Mouse (Mus musculus): ENCODE measurements around the gene Cpd. TPM values are rescaled to one million over a fixed set of nuclear protein-coding genes. Genes with fewer than 3 reads are reported as not detected.

Cpd gene
- polyA plus RNA-seq, 1 experiment from 2014 or later: 23.4 TPM

DNA sequence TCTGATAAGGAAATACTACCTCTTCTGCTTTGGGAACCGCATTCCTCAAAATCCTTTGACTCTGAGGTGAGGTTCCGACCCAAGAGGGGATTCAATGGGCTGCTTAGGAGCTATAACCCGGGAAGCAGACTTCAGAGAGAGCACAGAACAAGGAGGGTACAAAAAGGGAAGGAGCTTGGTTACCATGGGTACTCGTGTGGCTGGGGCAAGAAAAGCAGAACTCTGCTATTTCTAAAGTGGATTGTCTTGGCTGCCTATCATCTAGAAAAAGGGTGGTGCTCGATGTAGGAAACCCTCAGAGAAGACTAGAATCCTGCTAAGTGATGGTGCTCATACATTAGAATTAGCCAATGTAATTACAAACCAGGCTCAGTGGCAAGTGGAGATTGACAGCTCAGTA is 12.4 kb upstream of the Cpd start:
- Histone ChIP-seq H3K27me3 (ENCODE audit: control insufficient read depth, insufficient read depth, low read length) (no peaks in the 10 kb centered on the region), H3K4me1 (ENCODE audit: control insufficient read depth in 2 of 2, insufficient read depth in 2 of 2, low read length in 2 of 2) (peaks cover 18 to 44% of the 10 kb centered on the region in 2 experiments), H3K27ac (replicated peaks in 1 of 2; ENCODE audit: control insufficient read depth in 1 of 2, insufficient read depth in 1 of 2, low read depth in 2 of 2, low read length in 2 of 2) (peak overlapping the region; percentile 56 to 62), H3K9ac (ENCODE audit: low read length) (0 out of 2 replicates have a peak overlapping the region, but pooled peaks have one; percentile 5), H3K36me3 (ENCODE audit: control insufficient read depth, insufficient read depth, low read length) (no peaks in the 10 kb centered on the region), H3K4me2 (ENCODE audit: low read length) (peak overlapping the region; percentile 41), H3K9me3 (ENCODE audit: control insufficient read depth, low read length) (no peaks in the 10 kb centered on the region), H3K4me3 (ENCODE audit: control insufficient read depth in 1 of 2, insufficient read depth in 1 of 2, low read depth in 1 of 2, low read length in 2 of 2) (no peak overlapping the region)
- ATAC-seq (ENCODE audit: insufficient number of reproducible peaks, insufficient read depth, low FRiP score, low read depth): no peak
- WGBS: 27% methylated on average over 5 of the region's 5 CpGs

- no peaks in the 10 kb centered on the region for H3K9me3 ChIP-seq (ENCODE audit: control insufficient read depth, low read length)
- peak; percentile 61; the same call in 1 of the 2 replicates for ATAC-seq (ENCODE audit: insufficient number of reproducible peaks, insufficient read depth, low FRiP score, low read depth)
- no peaks in the 10 kb centered on the region for H3K27me3 ChIP-seq (ENCODE audit: control insufficient read depth, insufficient read depth, low read length)
- H3K4me1 ChIP-seq (ENCODE audit: control insufficient read depth in 2 of 2, insufficient read depth in 2 of 2, low read length in 2 of 2): peaks cover 18 to 44% of the 10 kb centered on the region in 2 experiments
- H3K9ac ChIP-seq (ENCODE audit: low read length): 0 out of 2 replicates have a peak overlapping the region, but pooled peaks have one; percentile 5
- H3K4me3 ChIP-seq (ENCODE audit: control insufficient read depth in 1 of 2, insufficient read depth in 1 of 2, low read depth in 1 of 2, low read length in 2 of 2): no peak overlapping the region
- H3K4me2 ChIP-seq (ENCODE audit: low read length): peak overlapping the region; percentile 41
- WGBS: 32% methylated on average over 5 of the region's 5 CpGs
- peak overlapping the region; percentile 56 to 62 for H3K27ac ChIP-seq (replicated peaks in 1 of 2; ENCODE audit: control insufficient read depth in 1 of 2, insufficient read depth in 1 of 2, low read depth in 2 of 2, low read length in 2 of 2)
- no peaks in the 10 kb centered on the region for H3K36me3 ChIP-seq (ENCODE audit: control insufficient read depth, insufficient read depth, low read length)
Measured at GRCm38 (mm10) chr11:76858781-76859180, 12.0 kb upstream of the Cpd start.

DNA sequence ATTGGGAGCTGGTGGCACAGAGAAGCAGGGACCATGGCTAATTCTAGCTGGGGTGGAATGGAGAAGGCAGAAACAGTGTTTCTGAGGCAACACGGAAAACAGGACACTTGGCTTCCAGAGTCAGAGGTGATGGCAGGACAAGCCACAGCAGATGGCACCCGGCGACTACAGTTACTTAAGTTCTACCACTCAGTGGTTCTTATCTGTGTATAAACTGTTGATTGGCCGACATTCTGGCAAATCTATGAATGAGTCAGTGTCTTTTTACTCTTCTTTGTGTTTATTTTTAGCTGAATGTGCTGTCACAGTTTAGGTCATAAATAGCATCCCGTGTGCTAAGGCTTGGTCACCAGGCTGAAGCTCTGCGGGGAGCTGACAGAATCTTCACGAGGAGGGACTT is 10.3 kb upstream of the Cpd start:
- Histone ChIP-seq H3K9me3 (ENCODE audit: control insufficient read depth, low read length) (no peaks in the 10 kb centered on the region), H3K27me3 (ENCODE audit: control insufficient read depth, insufficient read depth, low read length) (no peaks in the 10 kb centered on the region), H3K4me1 (ENCODE audit: control insufficient read depth in 2 of 2, insufficient read depth in 2 of 2, low read length in 2 of 2) (peaks cover 18 to 44% of the 10 kb centered on the region in 2 experiments), H3K4me3 (ENCODE audit: control insufficient read depth in 1 of 2, insufficient read depth in 1 of 2, low read depth in 1 of 2, low read length in 2 of 2) (no peak overlapping the region), H3K36me3 (ENCODE audit: control insufficient read depth, insufficient read depth, low read length) (no peaks in the 10 kb centered on the region), H3K27ac (replicated peaks in 1 of 2; ENCODE audit: control insufficient read depth in 1 of 2, insufficient read depth in 1 of 2, low read depth in 2 of 2, low read length in 2 of 2) (peak overlapping the region; percentile 63 to 65; a peak in 2 of 4 replicates), H3K4me2 (ENCODE audit: low read length) (no peak overlapping the region), H3K9ac (ENCODE audit: low read length) (no peak overlapping the region)
- no peak for ATAC-seq (ENCODE audit: insufficient number of reproducible peaks, insufficient read depth, low FRiP score, low read depth)
- 15% methylated on average over 7 of the region's 7 CpGs for WGBS

DNA sequence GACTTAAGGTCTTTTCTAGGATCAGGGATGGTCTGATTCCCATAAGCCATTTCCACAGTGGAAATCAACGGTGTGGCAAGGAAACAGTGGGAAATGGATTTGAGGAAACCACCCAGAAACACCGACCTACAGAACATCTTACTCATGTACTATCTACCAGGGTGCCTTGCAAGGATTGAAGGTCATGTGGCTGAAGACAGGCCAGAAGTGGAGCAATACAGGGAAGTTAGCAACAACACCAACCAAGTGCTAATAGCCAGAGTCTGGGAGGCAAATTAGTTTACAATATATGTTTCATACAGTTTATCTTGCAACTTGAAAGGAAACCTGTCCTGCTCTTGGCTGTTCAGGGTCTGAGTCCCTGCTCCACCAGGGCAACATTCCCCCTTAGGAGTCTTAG is 9.8 kb upstream of the Cpd start:
- ATAC-seq (ENCODE audit: insufficient number of reproducible peaks, insufficient read depth, low FRiP score, low read depth): no peak
- no peaks in the 10 kb centered on the region for H3K36me3 ChIP-seq (ENCODE audit: control insufficient read depth, insufficient read depth, low read length)
- H3K27ac ChIP-seq (replicated peaks in 1 of 2; ENCODE audit: control insufficient read depth in 1 of 2, insufficient read depth in 1 of 2, low read depth in 2 of 2, low read length in 2 of 2): peak overlapping the region; percentile 3 to 65; a peak in 1 of 4 replicates
- H3K9me3 ChIP-seq (ENCODE audit: control insufficient read depth, low read length): no peaks in the 10 kb centered on the region
- H3K4me1 ChIP-seq (ENCODE audit: control insufficient read depth in 2 of 2, insufficient read depth in 2 of 2, low read length in 2 of 2): peaks cover 18 to 43% of the 10 kb centered on the region in 2 experiments
- no peak overlapping the region for H3K4me3 ChIP-seq (ENCODE audit: control insufficient read depth in 1 of 2, insufficient read depth in 1 of 2, low read depth in 1 of 2, low read length in 2 of 2)
- H3K4me2 ChIP-seq (ENCODE audit: low read length): no peak overlapping the region
- 92% methylated on average over 2 of the region's 2 CpGs for WGBS
- H3K27me3 ChIP-seq (ENCODE audit: control insufficient read depth, insufficient read depth, low read length): no peaks in the 10 kb centered on the region
- H3K9ac ChIP-seq (ENCODE audit: low read length): no peak overlapping the region

GRCm38 (mm10) chr11:76854475-76855341 is 7.9 kb upstream of the Cpd start:
- Histone ChIP-seq H3K9me3 (ENCODE audit: control insufficient read depth, low read length) (no peaks in the 10 kb centered on the region), H3K27me3 (ENCODE audit: control insufficient read depth, insufficient read depth, low read length) (no peaks in the 10 kb centered on the region), H3K36me3 (ENCODE audit: control insufficient read depth, insufficient read depth, low read length) (no peaks in the 10 kb centered on the region), H3K9ac (ENCODE audit: low read length) (no peak overlapping the region), H3K4me1 (ENCODE audit: control insufficient read depth in 2 of 2, insufficient read depth in 2 of 2, low read length in 2 of 2) (peaks cover 16 to 33% of the 10 kb centered on the region in 2 experiments), H3K4me3 (ENCODE audit: control insufficient read depth in 1 of 2, insufficient read depth in 1 of 2, low read depth in 1 of 2, low read length in 2 of 2) (no peak overlapping the region), H3K4me2 (ENCODE audit: low read length) (no peak overlapping the region), H3K27ac (replicated peaks in 1 of 2; ENCODE audit: control insufficient read depth in 1 of 2, insufficient read depth in 1 of 2, low read depth in 2 of 2, low read length in 2 of 2) (0 out of 4 replicates have a peak overlapping the region, but pooled peaks of 1 of the 2 experiments have one; percentile 21)
- ATAC-seq (ENCODE audit: insufficient number of reproducible peaks, insufficient read depth, low FRiP score, low read depth): no peak
- WGBS: 62% methylated on average over 17 of the region's 17 CpGs

DNA sequence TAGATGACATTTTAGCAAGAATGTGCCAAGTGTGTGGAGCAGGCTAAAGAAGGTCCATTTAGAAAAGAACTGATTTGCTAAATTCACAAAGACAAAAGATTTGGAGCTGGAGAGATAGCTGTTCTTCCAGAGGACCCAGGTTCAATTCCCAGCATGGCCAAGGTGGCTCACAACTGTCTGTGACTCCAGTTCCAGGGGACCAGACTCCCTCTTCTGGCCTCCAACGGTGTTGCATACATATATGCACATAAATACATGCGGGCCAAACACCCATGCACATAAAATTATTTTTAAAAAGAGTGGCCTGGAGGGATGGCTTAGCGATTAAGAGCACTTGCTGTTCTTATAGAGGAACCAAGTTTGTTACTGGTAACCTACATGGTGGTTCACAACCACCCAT is 4.7 kb upstream of the Cpd start:
- Histone ChIP-seq H3K4me3 (ENCODE audit: control insufficient read depth in 1 of 2, insufficient read depth in 1 of 2, low read depth in 1 of 2, low read length in 2 of 2) (no peak overlapping the region), H3K4me1 (ENCODE audit: control insufficient read depth in 2 of 2, insufficient read depth in 2 of 2, low read length in 2 of 2) (peaks cover 6 to 14% of the 10 kb centered on the region in 2 experiments)
- WGBS: 75% methylated on average over 3 of the region's 3 CpGs

DNA sequence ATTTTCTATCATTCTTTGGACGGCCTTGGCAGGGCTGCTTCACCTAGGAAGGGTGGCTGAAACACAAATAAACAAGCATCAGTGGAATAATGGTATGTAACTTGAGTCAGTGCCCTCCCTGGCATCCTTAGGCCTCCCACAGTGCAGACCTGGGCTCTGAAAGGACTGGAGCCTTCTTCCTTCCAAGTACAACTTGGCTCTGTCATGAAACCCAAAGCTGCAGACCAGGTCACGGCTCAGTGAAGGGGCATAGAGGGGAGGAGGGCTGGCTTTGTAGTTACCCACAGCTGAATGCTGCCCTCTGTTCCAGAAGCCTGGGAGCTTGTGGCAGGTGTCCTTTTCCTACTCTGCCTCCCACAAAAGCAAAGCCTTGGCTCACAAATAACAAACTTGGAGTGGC is 2.8 kb upstream of the Cpd start:
- Histone ChIP-seq H3K36me3 (ENCODE audit: control insufficient read depth, insufficient read depth, low read length) (no peaks in the 10 kb centered on the region), H3K9ac (ENCODE audit: low read length) (no peak overlapping the region), H3K4me3 (ENCODE audit: control insufficient read depth in 1 of 2, insufficient read depth in 1 of 2, low read depth in 1 of 2, low read length in 2 of 2) (no peak overlapping the region), H3K4me1 (ENCODE audit: control insufficient read depth in 2 of 2, insufficient read depth in 2 of 2, low read length in 2 of 2) (peaks cover 8 to 19% of the 10 kb centered on the region in 2 experiments), H3K9me3 (ENCODE audit: control insufficient read depth, low read length) (no peaks in the 10 kb centered on the region), H3K27me3 (ENCODE audit: control insufficient read depth, insufficient read depth, low read length) (no peaks in the 10 kb centered on the region), H3K27ac (replicated peaks in 1 of 2; ENCODE audit: control insufficient read depth in 1 of 2, insufficient read depth in 1 of 2, low read depth in 2 of 2, low read length in 2 of 2) (no peak overlapping the region), H3K4me2 (ENCODE audit: low read length) (no peak overlapping the region)
- WGBS: 59% methylated on average over 2 of the region's 2 CpGs
- ATAC-seq (ENCODE audit: insufficient number of reproducible peaks, insufficient read depth, low FRiP score, low read depth): no peak

More for the DNA sequence above, 4.7 kb upstream of the Cpd start:
- Histone ChIP-seq H3K4me2 (ENCODE audit: low read length) (no peak overlapping the region), H3K9ac (ENCODE audit: low read length) (no peak overlapping the region), H3K9me3 (ENCODE audit: control insufficient read depth, low read length) (no peaks in the 10 kb centered on the region), H3K27me3 (ENCODE audit: control insufficient read depth, insufficient read depth, low read length) (no peaks in the 10 kb centered on the region), H3K36me3 (ENCODE audit: control insufficient read depth, insufficient read depth, low read length) (no peaks in the 10 kb centered on the region), H3K27ac (replicated peaks in 1 of 2; ENCODE audit: control insufficient read depth in 1 of 2, insufficient read depth in 1 of 2, low read depth in 2 of 2, low read length in 2 of 2) (no peak overlapping the region)
- no peak for ATAC-seq (ENCODE audit: insufficient number of reproducible peaks, insufficient read depth, low FRiP score, low read depth)

All from heart, embryonic 14.5 days (tissue).